45 mouse cellular contexts compared by ENCODE assay signal in genomic region chr5:104009421-104009820, GRCm38 (mm10). TPM values are rescaled to one million over a fixed set of nuclear protein-coding genes. Genes with fewer than 3 reads are reported as not detected.
"Had no signal": no experiment of that assay in that cellular context is flagged by ENCODE, and none has a peak within 500 bp of the region (broad histone marks: within the 10 kb centered on the region; RNA-seq: fewer than 3 reads in every experiment).

No protein-coding gene starts in this region.

- H3K4me3 ChIP-seq: heart, embryonic 10.5 days; heart, embryonic 12.5 days; heart, embryonic 13.5 days; heart, embryonic 15.5 days; hindbrain, embryonic 10.5 days; hindbrain, embryonic 12.5 days; hindbrain, embryonic 13.5 days; hindbrain, embryonic 15.5 days; intestine, embryonic 15.5 days; kidney, embryonic 15.5 days; layer of hippocampus, adult 2 months had no signal

- H3K27me3 ChIP-seq: heart, embryonic 12.5 days; heart, embryonic 13.5 days; heart, embryonic 15.5 days; hindbrain, embryonic 12.5 days; hindbrain, embryonic 15.5 days; intestine, embryonic 15.5 days; kidney, embryonic 15.5 days had no signal

- H3K9me3 ChIP-seq: heart, embryonic 10.5 days; heart, embryonic 12.5 days; heart, embryonic 13.5 days; heart, embryonic 15.5 days; hindbrain, embryonic 10.5 days; hindbrain, embryonic 12.5 days; hindbrain, embryonic 13.5 days; hindbrain, embryonic 15.5 days; intestine, embryonic 15.5 days; kidney, embryonic 15.5 days had no signal

- ATAC-seq: hindbrain, embryonic 16.5 days; hindbrain, postnatal 0 days; inflammation-experienced regulatory T-cells, adult 6 months; intestine, embryonic 15.5 days; intestine, embryonic 16.5 days; intestine, postnatal 0 days had no signal

- DNase-seq: heart, postnatal 10 days; heart, postnatal 14 days; heart, postnatal 36 days; heart, postnatal 4 days; kidney, adult 11 months; kidney, adult 18-20 months; kidney, adult 2 months; kidney, adult 8-10 months; kidney, adult 9 months; kidney, postnatal 10 days; kidney, postnatal 14 days; kidney, postnatal 25 days; kidney, postnatal 36 days; kidney, postnatal 4 days; layer of hippocampus, adult 9-11 months; layer of hippocampus, postnatal 36 days had no signal

- H3K4me1 ChIP-seq: heart, embryonic 10.5 days; heart, embryonic 12.5 days; heart, embryonic 15.5 days; hindbrain, embryonic 10.5 days; hindbrain, embryonic 12.5 days; hindbrain, embryonic 13.5 days; hindbrain, embryonic 15.5 days; intestine, embryonic 15.5 days; kidney, embryonic 15.5 days had no signal

- H3K9ac ChIP-seq: heart, embryonic 12.5 days; heart, embryonic 13.5 days; heart, embryonic 15.5 days; hindbrain, embryonic 12.5 days; hindbrain, embryonic 13.5 days; hindbrain, embryonic 14.5 days; hindbrain, embryonic 15.5 days; intestine, embryonic 15.5 days; kidney, embryonic 15.5 days had no signal

- H3K27ac ChIP-seq: heart, embryonic 10.5 days; heart, embryonic 13.5 days; heart, embryonic 15.5 days; hindbrain, embryonic 10.5 days; hindbrain, embryonic 12.5 days; hindbrain, embryonic 13.5 days; hindbrain, embryonic 14.5 days; hindbrain, embryonic 15.5 days; hindbrain, postnatal 0 days; intestine, embryonic 15.5 days; kidney, embryonic 15.5 days; kidney, postnatal 0 days; layer of hippocampus, adult 2 months had no signal

- H3K4me2 ChIP-seq: heart, embryonic 11.5 days; heart, embryonic 12.5 days; heart, embryonic 13.5 days; heart, embryonic 15.5 days; hindbrain, embryonic 12.5 days; hindbrain, embryonic 13.5 days; hindbrain, embryonic 14.5 days; hindbrain, embryonic 15.5 days; intestine, embryonic 15.5 days; kidney, embryonic 15.5 days had no signal

- H3K36me3 ChIP-seq: hindbrain, embryonic 10.5 days; hindbrain, embryonic 12.5 days; hindbrain, embryonic 13.5 days; hindbrain, embryonic 15.5 days; intestine, embryonic 15.5 days had no signal

RNA-seq across cellular contexts. Expression of gene Hsd17b13, which starts 32.2 kb away (rescaled TPM):
- total RNA-seq: heart, postnatal 10 days; heart, postnatal 14 days; heart, postnatal 25 days; heart, postnatal 36 days; hematopoietic stem cell, adult 5-6 weeks; hindbrain, postnatal 0 days; layer of hippocampus, adult 18-20 months; layer of hippocampus, adult 2 months; layer of hippocampus, adult 8-10 months; layer of hippocampus, postnatal 10 days; layer of hippocampus, postnatal 14 days; layer of hippocampus, postnatal 25 days; layer of hippocampus, postnatal 36 days had no signal
- polyA plus RNA-seq: heart, embryonic 10.5 days; heart, embryonic 12.5 days; heart, embryonic 14.5 days; heart, embryonic 15.5 days; hindbrain, embryonic 10.5 days; hindbrain, embryonic 11.5 days; hindbrain, embryonic 12.5 days; hindbrain, embryonic 13.5 days; hindbrain, embryonic 14.5 days; hindbrain, embryonic 15.5 days; hindbrain, embryonic 16.5 days; hindbrain, postnatal 0 days; inflammation-experienced regulatory T-cells, adult 6 months; kidney, embryonic 14.5 days had no signal
